Mouse (Mus musculus) liver, postnatal 0 days (tissue): ENCODE results near the gene Gm20388. TPM values are rescaled to one million over a fixed set of nuclear protein-coding genes. Genes with fewer than 3 reads are reported as not detected.

Source experiments
- ATAC-seq: fragments of 200-750 bp; cut with Nextera tagmentation; 2 replicates; pipeline ENCODE4 v1.8.0; 2017; ENCODE audit warnings: mild to moderate bottlenecking, moderate library complexity
- DNase-seq: peaks from one replicate; pipeline ENCODE4 v3.0.0-alpha.2; 2016
- H3K27ac ChIP-seq: fragments of 300-500 bp; sonication (generic); 2 replicates; pipeline ENCODE4 v1.5.1; 2014; ENCODE audit warnings: antibody characterized with exemption, moderate library complexity, mild to moderate bottlenecking, low read depth
- H3K27me3 ChIP-seq: fragments of 300-500 bp; sonication (generic); 2 replicates; pipeline ENCODE4 v1.6.1; 2014; ENCODE audit warnings: low read length, control low read depth, mixed read lengths; ENCODE audit not compliant: insufficient read depth
- H3K36me3 ChIP-seq: fragments of 300-500 bp; sonication (generic); replicated peaks from 2 replicates; pipeline ENCODE4 v1.6.1; 2014; ENCODE audit warnings: mild to moderate bottlenecking, control low read depth, low read length, moderate library complexity, mixed read lengths; ENCODE audit not compliant: insufficient read depth
- H3K4me1 ChIP-seq: fragments of 300-500 bp; sonication (generic); 2 replicates; pipeline ENCODE4 v1.6.1; 2014; ENCODE audit warnings: antibody characterized with exemption, mild to moderate bottlenecking, control low read depth; ENCODE audit not compliant: insufficient read depth
- H3K4me2 ChIP-seq: fragments of 300-500 bp; sonication (generic); 2 replicates; pipeline ENCODE4 v1.6.1; 2014; ENCODE audit warnings: low read depth, mild to moderate bottlenecking, low read length, moderate library complexity, mixed read lengths
- H3K4me3 ChIP-seq: fragments of 300-500 bp; sonication (generic); 2 replicates; pipeline ENCODE4 v1.5.1; 2014; ENCODE audit warnings: low read depth, low read length
- H3K9ac ChIP-seq: fragments of 300-500 bp; sonication (generic); replicated peaks from 2 replicates; pipeline ENCODE4 v1.6.1; 2014; ENCODE audit warnings: mild to moderate bottlenecking, moderate library complexity
- H3K9me3 ChIP-seq: fragments of 300-500 bp; sonication (generic); 2 replicates; pipeline ENCODE4 v1.6.1; 2016; ENCODE audit warnings: mild to moderate bottlenecking, control low read depth, low read length, mixed read lengths
- CTCF ChIP-seq: sonication (generic); IDR thresholded peaks from 2 replicates; pipeline ENCODE4 v1.5.1; 2016; ENCODE audit warnings: antibody characterized with exemption, low read depth
- EP300 ChIP-seq: IDR thresholded peaks from 2 replicates; pipeline ENCODE4 v1.6.1; 2016; ENCODE audit warnings: antibody characterized with exemption, low read depth, mild to moderate bottlenecking
- WGBS: fragments of 180-500 bp; shearing (Covaris S2); extraction: QIAGEN DNeasy Blood & Tissue Kit; methylation state at CpG from one replicate; pipeline ENCODE4 v1.1.7; 2014; ENCODE audit not compliant: insufficient replicate concordance; 5-methylcytosine and 5-hydroxymethylcytosine counted together
- polyA plus RNA-seq: library from polyadenylated mRNA; unstranded; fragments of >200 nt; fragmentation: Nextera tagmentation; extraction: Ambion mirVana; gene quantifications from 2 replicates; pipeline ENCODE4 v1.2.1, GENCODE M21; 2015

The Gm20388 gene
- polyA plus RNA-seq, 1 experiment from 2014 or later, result not detected

- H3K4me3 ChIP-seq, result no peak overlapping the region
- no peaks in the 10 kb centered on the region for H3K36me3 ChIP-seq
- no peaks in the 10 kb centered on the region for H3K9me3 ChIP-seq
- no peak overlapping the region for H3K27ac ChIP-seq
- no peak overlapping the region for H3K9ac ChIP-seq
- no peak overlapping the region for H3K4me2 ChIP-seq
- peaks cover 3% of the 10 kb centered on the region; the same call in 1 of the 2 replicates for H3K4me1 ChIP-seq
- WGBS, result 36% methylated on average over 7 of the region's 7 CpGs
- ATAC-seq (no peak), DNase-seq (no peak)
- peaks cover 9% of the 10 kb centered on the region; the same call in 1 of the 2 replicates for H3K27me3 ChIP-seq
- TF ChIP-seq CTCF (no peak), EP300 (no peak)
Measured at GRCm38 (mm10) chr8:121385540-121385939, 1474.9 kb downstream of the Gm20388 start.

GRCm38 (mm10) chr8:121390608-121391007 lies 1480.0 kb downstream of the Gm20388 start:
- no peaks in the 10 kb centered on the region for H3K36me3 ChIP-seq
- H3K27ac ChIP-seq, result no peak overlapping the region
- H3K9me3 ChIP-seq, result no peaks in the 10 kb centered on the region
- no peak overlapping the region for H3K4me2 ChIP-seq
- no peak for TF ChIP-seq EP300
- peak; percentile 66 for TF ChIP-seq CTCF
- no peak for ATAC-seq
- H3K4me1 ChIP-seq, result no peaks in the 10 kb centered on the region
- DNase-seq, result no peak
- 11% methylated on average over 11 of the region's 11 CpGs for WGBS
- H3K9ac ChIP-seq, result no peak overlapping the region
- H3K4me3 ChIP-seq, result no peak overlapping the region
- peaks cover 41% of the 10 kb centered on the region for H3K27me3 ChIP-seq

GRCm38 (mm10) chr8:121391254-121391653 lies 1480.6 kb downstream of the Gm20388 start:
- Histone ChIP-seq H3K9ac (no peak overlapping the region), H3K9me3 (no peaks in the 10 kb centered on the region), H3K4me1 (no peaks in the 10 kb centered on the region), H3K27ac (no peak overlapping the region), H3K27me3 (peaks cover 41% of the 10 kb centered on the region), H3K4me3 (no peak overlapping the region), H3K36me3 (no peaks in the 10 kb centered on the region), H3K4me2 (no peak overlapping the region)
- ATAC-seq (no peak), DNase-seq (no peak)
- TF ChIP-seq EP300 (no peak), CTCF (no peak)
- 9% methylated on average over 9 of the region's 9 CpGs for WGBS

GRCm38 (mm10) chr8:121391771-121392170 lies 1481.1 kb downstream of the Gm20388 start:
- no peaks in the 10 kb centered on the region for H3K9me3 ChIP-seq
- peaks cover 41% of the 10 kb centered on the region for H3K27me3 ChIP-seq
- no peak overlapping the region for H3K27ac ChIP-seq
- no peak for DNase-seq
- no peak for TF ChIP-seq EP300
- TF ChIP-seq CTCF, result no peak
- H3K4me3 ChIP-seq, result no peak overlapping the region
- no peaks in the 10 kb centered on the region for H3K36me3 ChIP-seq
- no peak for ATAC-seq
- H3K4me2 ChIP-seq, result no peak overlapping the region
- no peak overlapping the region for H3K9ac ChIP-seq
- 19% methylated on average over 12 of the region's 12 CpGs for WGBS
- no peaks in the 10 kb centered on the region for H3K4me1 ChIP-seq

GRCm38 (mm10) chr8:121392482-121392881 lies 1481.8 kb downstream of the Gm20388 start:
- Histone ChIP-seq H3K9me3 (no peaks in the 10 kb centered on the region), H3K4me1 (no peaks in the 10 kb centered on the region), H3K36me3 (no peaks in the 10 kb centered on the region), H3K4me3 (no peak overlapping the region), H3K4me2 (no peak overlapping the region), H3K27ac (no peak overlapping the region), H3K9ac (no peak overlapping the region), H3K27me3 (peaks cover 41% of the 10 kb centered on the region)
- no peak for DNase-seq
- no peak for TF ChIP-seq CTCF
- WGBS, result 48% methylated on average over 10 of the region's 10 CpGs
- no peak for ATAC-seq

- H3K4me2 ChIP-seq, result no peak overlapping the region
- WGBS, result 9% methylated on average over 9 of the region's 9 CpGs
- DNase-seq (peak; percentile 48), ATAC-seq (no peak)
- H3K4me1 ChIP-seq, result no peaks in the 10 kb centered on the region
- H3K4me3 ChIP-seq, result no peak overlapping the region
- peaks cover 41% of the 10 kb centered on the region for H3K27me3 ChIP-seq
- no peaks in the 10 kb centered on the region for H3K36me3 ChIP-seq
- no peaks in the 10 kb centered on the region for H3K9me3 ChIP-seq
- TF ChIP-seq CTCF (peak; percentile 63), EP300 (no peak)
- H3K27ac ChIP-seq, result no peak overlapping the region
- no peak overlapping the region for H3K9ac ChIP-seq
Measured at GRCm38 (mm10) chr8:121393111-121393510, 1482.5 kb downstream of the Gm20388 start.

- DNase-seq (no peak), ATAC-seq (no peak)
- Histone ChIP-seq H3K9ac (no peak overlapping the region), H3K9me3 (no peaks in the 10 kb centered on the region), H3K36me3 (no peaks in the 10 kb centered on the region), H3K4me2 (no peak overlapping the region), H3K4me1 (peaks cover 6% of the 10 kb centered on the region), H3K27ac (no peak overlapping the region), H3K27me3 (peaks cover 40% of the 10 kb centered on the region), H3K4me3 (no peak overlapping the region)
- TF ChIP-seq CTCF, result no peak
- TF ChIP-seq EP300, result no peak
- 57% methylated on average over 5 of the region's 5 CpGs for WGBS
Measured at GRCm38 (mm10) chr8:121394686-121395085, 1484.0 kb downstream of the Gm20388 start.
